Mouse (Mus musculus) adrenal gland, adult 18-20 months (tissue): Measurements from ENCODE around the gene Mctp1. TPM values are rescaled to one million over a fixed set of nuclear protein-coding genes. Genes with fewer than 3 reads are reported as not detected.

Experiments
- DNase-seq, 2 experiments: peaks; one replicate each; pipeline ENCODE4 v3.0.0; 2021 to 2022; ENCODE audit warnings: low spot score in 2 of 2
- total RNA-seq, 2 experiments: library from RNA; stranded (reverse); gene quantifications; 1 replicate in 1 of 2; 2 replicates in 1 of 2; pipeline ENCODE4 v1.2.3; 2021

Mctp1 gene
- total RNA-seq, 2 experiments from 2014 or later, result 1.2 to 2.4 TPM

- DNase-seq, result no peak
These were observed 425.5 kb downstream of the Mctp1 start for GRCm38 (mm10) chr13:76809802-76810201.

DNA sequence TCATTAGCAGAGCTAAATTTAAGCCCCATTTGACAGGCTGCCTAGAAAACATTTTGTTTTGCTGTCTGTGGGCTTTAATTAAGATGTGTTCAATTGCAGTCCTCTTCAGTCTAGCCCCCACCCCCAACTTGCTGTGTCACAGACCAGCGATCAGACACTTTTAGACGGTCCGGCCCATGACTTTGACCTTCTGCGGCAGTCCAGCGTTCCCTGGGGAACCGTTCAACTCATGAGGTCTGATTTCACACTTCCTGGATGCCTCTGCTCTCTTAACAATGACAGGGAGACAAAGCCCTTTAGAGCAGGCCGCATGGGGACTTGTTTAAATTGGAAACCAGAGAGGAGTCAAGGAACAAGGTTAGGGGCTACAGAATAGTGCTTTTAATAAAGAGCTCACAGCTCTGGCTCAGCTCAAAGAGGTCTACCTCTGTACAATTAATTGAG, 426.2 kb downstream of the Mctp1 start:
- no peak for DNase-seq

- no peak for DNase-seq
These were observed 438.7 kb downstream of the Mctp1 start for GRCm38 (mm10) chr13:76823083-76823482.

GRCm38 (mm10) chr13:76824932-76825694, 440.8 kb downstream of the Mctp1 start:
- no peak for DNase-seq

DNA sequence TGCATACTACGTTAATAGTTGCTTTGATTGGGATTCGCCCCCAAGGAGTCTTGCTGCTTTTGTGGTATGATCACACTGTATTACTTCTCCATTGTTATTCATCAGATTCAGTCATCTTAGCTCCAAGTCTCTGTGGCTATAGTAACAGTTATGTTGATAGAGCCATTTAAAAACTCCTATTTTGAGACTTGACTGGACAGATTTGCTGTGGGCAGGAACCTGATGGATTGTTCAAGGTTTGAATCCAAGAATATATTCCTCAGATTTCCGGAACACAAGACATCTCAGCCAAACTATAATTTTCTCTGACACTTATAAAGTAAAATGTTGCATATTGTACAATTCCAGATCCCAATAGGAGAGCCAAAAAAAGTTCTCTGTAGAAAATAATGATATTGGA, 443.4 kb downstream of the Mctp1 start:
- DNase-seq, result no peak

GRCm38 (mm10) chr13:76838031-76838430, 453.7 kb downstream of the Mctp1 start:
- no peak for DNase-seq

GRCm38 (mm10) chr13:76840712-76841111, 456.4 kb downstream of the Mctp1 start:
- no peak for DNase-seq

DNA sequence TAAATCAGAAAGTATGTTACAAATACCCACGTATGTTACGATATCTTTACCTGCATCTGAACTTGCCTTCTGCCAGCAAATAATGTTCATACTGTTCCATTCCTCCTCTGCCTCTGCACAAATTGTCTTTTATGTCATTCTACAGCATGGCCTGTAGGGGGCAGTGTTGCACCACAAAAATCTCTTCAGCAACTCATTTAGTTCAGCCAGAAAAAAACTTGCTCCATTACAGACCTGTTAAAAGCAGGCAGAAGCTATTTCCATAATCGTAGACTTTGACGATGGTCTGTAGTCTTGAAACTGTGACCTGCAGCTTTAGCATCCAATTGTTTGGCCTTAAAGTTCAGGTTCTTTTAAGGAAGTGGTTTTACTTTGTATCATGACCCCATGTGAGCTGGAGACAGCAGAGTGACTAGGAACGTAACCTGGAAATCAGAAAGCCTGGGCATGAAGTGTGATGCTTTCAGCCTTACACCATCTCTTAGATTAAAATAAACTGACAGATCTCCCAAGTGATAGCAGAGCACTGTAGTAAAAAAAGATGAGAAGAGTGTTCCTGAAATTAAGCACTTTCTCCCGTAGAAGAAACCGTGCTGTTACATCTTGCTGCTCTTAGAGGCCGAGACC, 460.4 kb downstream of the Mctp1 start:
- DNase-seq, result peak; percentile 57 to 58

- DNase-seq, result no peak
These were observed 466.2 kb downstream of the Mctp1 start for GRCm38 (mm10) chr13:76850412-76851054.

- DNase-seq, result no peak
These were observed 470.0 kb downstream of the Mctp1 start for GRCm38 (mm10) chr13:76854306-76854705.

DNA sequence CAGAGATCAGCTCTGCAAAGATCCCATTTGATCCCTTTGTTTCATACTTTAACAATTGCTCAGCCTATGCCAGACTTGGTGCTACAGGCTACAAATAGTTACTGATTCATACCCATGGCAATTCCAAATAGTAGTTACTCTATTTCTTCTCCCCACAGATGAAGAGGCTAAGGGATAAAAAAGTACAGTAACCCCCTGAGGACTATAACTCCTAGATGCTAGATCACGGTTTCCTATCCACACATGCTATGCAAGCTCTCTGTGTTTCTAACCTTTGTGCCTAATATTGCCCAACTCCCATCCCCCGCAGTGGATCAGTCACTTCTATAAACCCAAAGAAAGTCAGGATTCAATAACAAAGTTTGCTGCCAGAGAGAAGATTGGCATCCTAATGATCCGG, 470.7 kb downstream of the Mctp1 start:
- DNase-seq, result no peak

DNA sequence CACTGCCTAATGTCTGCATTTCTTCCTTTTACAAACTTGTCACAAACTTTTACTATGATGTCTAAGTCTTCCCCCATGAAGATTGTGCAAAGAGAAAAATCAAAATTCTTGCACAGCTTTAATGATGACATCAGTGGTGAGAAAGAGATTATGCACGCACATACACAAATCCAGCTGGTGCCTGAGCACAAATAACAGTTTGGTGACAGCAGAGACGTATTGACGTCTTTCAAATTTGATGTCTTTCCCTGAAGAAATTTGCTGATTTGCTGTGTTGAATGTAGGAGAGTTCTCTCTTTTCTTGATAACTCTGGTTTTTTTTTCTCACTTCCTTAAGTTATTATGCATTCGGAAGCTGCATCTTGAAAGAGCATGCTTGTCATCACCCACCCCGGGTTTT, 472.7 kb downstream of the Mctp1 start:
- no peak for DNase-seq

DNA sequence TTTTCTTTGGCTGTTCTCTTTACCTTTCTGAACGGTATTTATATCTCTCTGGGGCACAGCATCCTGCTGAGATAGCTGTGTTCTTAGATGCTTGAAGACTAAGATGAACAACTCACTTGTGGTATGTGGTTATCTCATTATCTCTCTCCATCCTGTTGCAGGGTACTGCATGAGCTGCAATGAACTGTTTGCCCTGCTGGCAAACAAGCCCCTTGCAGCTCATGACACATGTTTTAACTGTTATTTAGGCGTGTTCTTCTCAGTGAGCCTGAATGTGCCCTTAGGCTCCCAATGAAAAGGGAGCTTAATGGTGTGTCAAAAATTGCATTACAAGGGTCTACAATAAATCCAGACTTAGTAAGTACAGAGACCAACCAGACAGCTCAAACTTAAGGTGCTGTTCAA, 473.7 kb downstream of the Mctp1 start:
- DNase-seq, result no peak

DNA sequence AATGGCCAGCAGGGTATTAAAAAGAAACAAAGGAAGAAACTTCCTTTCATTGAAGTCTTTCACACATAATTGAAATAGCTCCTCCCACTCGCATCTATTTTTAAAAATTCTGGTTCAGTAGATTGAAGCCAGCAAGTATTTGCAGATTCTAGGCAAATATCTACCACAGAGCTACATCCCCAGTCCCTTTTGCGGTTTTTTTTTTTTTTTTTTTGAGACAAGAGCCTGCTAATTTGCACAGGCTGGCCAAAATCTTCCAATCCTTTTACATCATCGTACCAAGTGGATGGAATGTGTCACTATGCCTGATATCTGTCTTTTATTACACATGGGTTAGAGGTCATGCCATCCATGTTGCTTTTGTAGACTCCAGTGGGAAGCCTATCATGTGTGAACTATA, 486.0 kb downstream of the Mctp1 start:
- DNase-seq, result no peak

GRCm38 (mm10) chr13:76877887-76878763, 493.8 kb downstream of the Mctp1 start:
- DNase-seq, result no peak

- no peak for DNase-seq
These were observed 494.7 kb downstream of the Mctp1 start for GRCm38 (mm10) chr13:76879008-76879407.

DNA sequence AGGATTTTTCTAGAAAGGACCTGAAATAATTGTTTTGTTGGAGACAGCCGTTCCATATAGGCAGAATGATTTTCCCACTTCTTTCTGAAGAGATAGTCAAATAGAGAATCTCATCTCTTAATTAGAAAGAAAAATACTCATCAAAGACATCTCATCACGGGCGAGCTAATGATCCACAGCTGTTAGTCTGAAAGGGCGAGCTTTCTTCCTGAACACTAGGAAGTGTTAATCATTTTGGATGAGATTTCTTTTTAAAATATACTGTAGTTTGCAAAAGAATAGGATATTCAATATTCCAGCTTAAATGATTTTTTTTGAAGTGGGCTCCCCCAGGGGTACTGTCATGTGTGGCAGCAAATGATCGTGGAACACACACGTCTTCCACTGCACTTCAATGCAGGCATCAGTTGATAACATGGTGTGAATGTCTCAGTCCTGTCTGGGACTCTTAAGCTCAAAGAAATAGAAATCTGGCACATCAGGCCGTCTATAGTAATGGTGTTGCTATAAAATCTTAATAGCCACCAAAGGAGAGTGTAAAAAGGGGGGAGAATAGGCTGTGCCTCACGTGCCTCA, 500.3 kb downstream of the Mctp1 start:
- DNase-seq, result no peak

DNA sequence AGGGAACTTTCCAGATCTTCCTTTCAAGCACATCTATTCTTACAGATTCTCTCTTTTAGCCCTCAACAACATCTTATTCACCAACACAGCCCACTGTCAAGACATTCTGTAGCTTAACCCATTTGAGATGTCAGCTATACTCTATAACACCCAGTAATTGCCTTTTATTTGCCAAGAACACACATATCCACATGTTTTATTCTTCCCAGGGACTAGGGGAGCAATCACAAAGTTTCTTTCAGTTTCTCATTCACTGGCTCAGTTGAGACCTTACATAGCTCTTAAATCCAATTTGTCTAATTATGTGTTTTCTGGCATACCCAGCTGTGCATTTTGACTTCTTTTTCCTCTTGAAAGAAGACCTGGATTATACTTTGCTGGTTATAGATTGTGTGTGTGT, 508.7 kb downstream of the Mctp1 start:
- no peak for DNase-seq

DNA sequence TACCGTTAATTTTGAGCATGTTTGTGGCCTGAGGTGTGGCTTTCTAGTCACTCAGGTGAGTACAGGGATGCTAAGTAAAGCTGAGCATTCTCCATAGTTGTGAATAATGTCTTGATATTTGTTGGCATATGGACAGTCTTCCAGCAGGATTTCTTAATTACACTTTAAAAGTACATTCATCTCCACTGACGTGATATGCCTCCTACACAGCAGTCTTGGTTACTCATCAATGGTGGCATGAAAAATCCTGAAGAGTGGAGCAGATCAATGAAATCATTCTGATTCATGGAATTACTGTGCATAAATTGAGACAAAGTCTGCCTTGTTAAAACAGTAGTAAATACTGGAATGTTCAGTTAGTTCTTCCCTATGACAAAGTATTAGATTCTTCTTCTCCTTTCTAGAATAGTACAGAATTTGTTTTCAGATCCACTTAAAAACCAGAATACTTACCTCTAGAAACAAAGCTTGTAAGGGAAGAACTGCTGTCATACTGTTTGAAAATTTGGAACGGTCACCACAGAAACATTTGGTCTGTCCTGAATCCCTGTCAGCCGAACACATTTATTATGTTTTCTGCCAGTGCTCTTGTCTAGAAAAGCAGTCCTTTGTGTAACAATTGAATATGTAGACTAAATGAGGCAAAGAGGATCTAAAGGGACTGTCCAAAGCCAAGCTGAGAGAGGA, 511.6 kb downstream of the Mctp1 start:
- no peak for DNase-seq

GRCm38 (mm10) chr13:76896457-76896790, 512.1 kb downstream of the Mctp1 start:
- no peak for DNase-seq
